Mouse (Mus musculus) hindbrain, embryonic 12.5 days (tissue): ENCODE results near the gene Vcl. TPM values are rescaled to one million over a fixed set of nuclear protein-coding genes. Genes with fewer than 3 reads are reported as not detected.

ENCODE experiments used
- ATAC-seq: fragments of 200-750 bp; cut with Nextera tagmentation; 2 replicates; pipeline ENCODE4 v1.8.0; 2017; ENCODE audit warnings: moderate TSS enrichment; ENCODE audit not compliant: low FRiP score
- H3K27ac ChIP-seq: fragments of 300-500 bp; sonication (generic); 2 replicates; pipeline ENCODE4 v1.5.1; 2016; ENCODE audit warnings: mild to moderate bottlenecking
- H3K27me3 ChIP-seq: fragments of 300-500 bp; sonication (generic); 2 replicates; pipeline ENCODE4 v1.6.1; 2016; ENCODE audit warnings: mild to moderate bottlenecking
- H3K36me3 ChIP-seq: fragments of 300-500 bp; sonication (generic); 2 replicates; pipeline ENCODE4 v1.6.1; 2016; ENCODE audit warnings: mild to moderate bottlenecking
- H3K4me1 ChIP-seq: fragments of 300-500 bp; sonication (generic); 2 replicates; pipeline ENCODE4 v1.6.1; 2016
- H3K4me2 ChIP-seq: fragments of 300-500 bp; sonication (generic); replicated peaks from 2 replicates; pipeline ENCODE4 v1.6.1; 2016; ENCODE audit warnings: mild to moderate bottlenecking
- H3K4me3 ChIP-seq: fragments of 300-500 bp; sonication (generic); 2 replicates; pipeline ENCODE4 v1.5.1; 2016; ENCODE audit warnings: mild to moderate bottlenecking
- H3K9ac ChIP-seq: fragments of 300-500 bp; sonication (generic); 2 replicates; pipeline ENCODE4 v1.6.1; 2016; ENCODE audit warnings: mild to moderate bottlenecking, moderate library complexity
- H3K9me3 ChIP-seq: fragments of 300-500 bp; sonication (generic); replicated peaks from 2 replicates; pipeline ENCODE4 v1.6.1; 2016; ENCODE audit warnings: mild to moderate bottlenecking
- WGBS: fragments of 180-500 bp; shearing (Covaris S2); methylation state at CpG from one replicate; pipeline ENCODE4 v1.1.7; 2016; 5-methylcytosine and 5-hydroxymethylcytosine counted together
- polyA plus RNA-seq: library from polyadenylated mRNA; unstranded; fragments of >200 nt; fragmentation: Nextera tagmentation; extraction: Ambion mirVana; gene quantifications from 2 replicates; pipeline ENCODE4 v1.2.1, GENCODE M21; 2016

Vcl gene
- polyA plus RNA-seq, 1 experiment from 2014 or later, result 39.1 TPM

GRCm38 (mm10) chr14:21077939-21078338 is 148.7 kb downstream of the Vcl start:
- no peak for ATAC-seq
- no peak overlapping the region for H3K9ac ChIP-seq

GRCm38 (mm10) chr14:21078511-21078910 is 149.3 kb downstream of the Vcl start:
- Histone ChIP-seq H3K4me1 (peaks cover 4% of the 10 kb centered on the region), H3K4me2 (no peak overlapping the region), H3K9me3 (no peaks in the 10 kb centered on the region), H3K36me3 (no peaks in the 10 kb centered on the region), H3K9ac (no peak overlapping the region), H3K27me3 (no peaks in the 10 kb centered on the region), H3K4me3 (no peak overlapping the region), H3K27ac (no peak overlapping the region)
- ATAC-seq, result no peak

More at GRCm38 (mm10) chr14:21077939-21078338, 148.7 kb downstream of the Vcl start:
- H3K36me3 ChIP-seq, result no peaks in the 10 kb centered on the region
- 90% methylated on average over 4 of the region's 4 CpGs for WGBS
- H3K4me2 ChIP-seq, result no peak overlapping the region
- H3K27me3 ChIP-seq, result no peaks in the 10 kb centered on the region
- no peak overlapping the region for H3K4me3 ChIP-seq
- no peaks in the 10 kb centered on the region for H3K9me3 ChIP-seq
- H3K4me1 ChIP-seq, result peaks cover 4% of the 10 kb centered on the region
- H3K27ac ChIP-seq, result no peak overlapping the region

GRCm38 (mm10) chr14:21082823-21083222 is 153.6 kb downstream of the Vcl start:
- no peak for ATAC-seq
- no peak overlapping the region for H3K9ac ChIP-seq
- WGBS, result 70% methylated on average over 1 of the region's 1 CpGs
- no peaks in the 10 kb centered on the region for H3K36me3 ChIP-seq
- H3K27ac ChIP-seq, result no peak overlapping the region
- no peak overlapping the region for H3K4me3 ChIP-seq
- 0 out of 2 replicates have a peak, but pooled peaks cover 3% of the 10 kb centered on the region for H3K4me1 ChIP-seq
- H3K9me3 ChIP-seq, result no peaks in the 10 kb centered on the region
- H3K4me2 ChIP-seq, result no peak overlapping the region
- H3K27me3 ChIP-seq, result no peaks in the 10 kb centered on the region

Other genes starting within 250 kb of the Vcl start
- 32.0 and 33.4 TPM in 2 replicates for gene Fut11, start 234.4 kb upstream of the Vcl start, polyA plus RNA-seq
- gene Chchd1, start 226.4 kb upstream of the Vcl start, polyA plus RNA-seq, result 213 and 215 TPM in 2 replicates
- gene Zswim8, start 221.8 kb upstream of the Vcl start, polyA plus RNA-seq, result 53.8 and 60.1 TPM in 2 replicates
- gene Ndst2, start 194.8 kb upstream of the Vcl start, polyA plus RNA-seq, result 27.2 and 28.2 TPM in 2 replicates
- gene Camk2g, start 135.3 kb upstream of the Vcl start, polyA plus RNA-seq, result 72.8 and 75.5 TPM in 2 replicates
- 0.46 and 0.76 TPM in 2 replicates for gene Plau, start 92.7 kb upstream of the Vcl start, polyA plus RNA-seq
- 105 and 109 TPM in 2 replicates for gene Ap3m1, start 123.1 kb downstream of the Vcl start, polyA plus RNA-seq
- 76.2 and 79.3 TPM in 2 replicates for gene Adk, start 123.2 kb downstream of the Vcl start, polyA plus RNA-seq